Mouse (Mus musculus) limb, embryonic 14.5 days (tissue): ENCODE results near the gene Agtpbp1. TPM values are rescaled to one million over a fixed set of nuclear protein-coding genes. Genes with fewer than 3 reads are reported as not detected.
A peak's percentile ranks its signal among the peaks of the same experiment; 100 is the strongest.

Source experiments
- ATAC-seq: fragments of 200-750 bp; cut with Nextera tagmentation; 2 replicates; pipeline ENCODE4 v1.8.0; 2017; ENCODE audit warnings: low read depth, moderate number of reproducible peaks, moderate TSS enrichment; ENCODE audit not compliant: low FRiP score
- DNase-seq: peaks from one replicate; pipeline ENCODE4 v3.0.0-alpha.2; 2015; ENCODE audit warnings: low spot score
- H3K27ac ChIP-seq: fragments of 300-500 bp; sonication (generic); replicated peaks from 2 replicates; pipeline ENCODE4 v1.5.1; 2014; ENCODE audit warnings: low read depth, mild to moderate bottlenecking, low read length, moderate library complexity, mixed read lengths
- H3K27me3 ChIP-seq: fragments of 300-500 bp; sonication (generic); 2 replicates; pipeline ENCODE4 v1.6.1; 2014; ENCODE audit warnings: low read length, mixed read lengths; ENCODE audit not compliant: control insufficient read depth, insufficient read depth
- H3K36me3 ChIP-seq: fragments of 300-500 bp; sonication (generic); 2 replicates; pipeline ENCODE4 v1.6.1; 2014; ENCODE audit warnings: mild to moderate bottlenecking, low read length, moderate library complexity, mixed read lengths; ENCODE audit not compliant: control insufficient read depth, insufficient read depth
- H3K4me1 ChIP-seq: fragments of 300-500 bp; sonication (generic); 2 replicates; pipeline ENCODE4 v1.6.1; 2014; ENCODE audit warnings: antibody characterized with exemption, low read length, mixed read lengths; ENCODE audit not compliant: control insufficient read depth, insufficient read depth
- H3K4me2 ChIP-seq: fragments of 300-500 bp; sonication (generic); replicated peaks from 2 replicates; pipeline ENCODE4 v1.6.1; 2014; ENCODE audit warnings: low read depth, mild to moderate bottlenecking, low read length, moderate library complexity; ENCODE audit not compliant: severe bottlenecking
- H3K4me3 ChIP-seq: fragments of 300-500 bp; sonication (generic); replicated peaks from 2 replicates; pipeline ENCODE4 v1.5.1; 2014; ENCODE audit warnings: low read length
- H3K9ac ChIP-seq: fragments of 300-500 bp; sonication (generic); 2 replicates; pipeline ENCODE4 v1.6.1; 2014; ENCODE audit warnings: mild to moderate bottlenecking, low read depth, low read length, moderate library complexity; ENCODE audit not compliant: severe bottlenecking
- H3K9me3 ChIP-seq: fragments of 300-500 bp; sonication (generic); 2 replicates; pipeline ENCODE4 v1.6.1; 2016; ENCODE audit warnings: low read length; ENCODE audit not compliant: control insufficient read depth
- POLR2A ChIP-seq: fragments of 200-500 bp; IDR thresholded peaks from 2 replicates; pipeline ENCODE4 v1.8.0; 2012; ENCODE audit warnings: inconsistent platforms, mild to moderate bottlenecking, moderate library complexity, borderline replicate concordance; ENCODE audit not compliant: insufficient read depth, insufficient read length; ENCODE audit errors: extremely low read depth
- WGBS: fragments of 180-500 bp; shearing (Covaris S2); extraction: QIAGEN DNeasy Blood & Tissue Kit; methylation state at CpG from one replicate; pipeline ENCODE4 v1.1.7; 2014; 5-methylcytosine and 5-hydroxymethylcytosine counted together
- polyA plus RNA-seq, 2 experiments: library from polyadenylated mRNA; depleted of rRNA in 1 of 2; stranded (reverse) in 1 of 2; unstranded in 1 of 2; fragments of >200 nt; fragmentation: Nextera tagmentation in 1 of 2; extraction: Ambion mirVana in 1 of 2; gene quantifications; 2 replicates each; pipeline versions ENCODE4 v1.2.1 to v1.2.3; 2012 to 2014

Gene Agtpbp1
- polyA plus RNA-seq, 2 experiments: 13.9 to 16.5 TPM

DNA sequence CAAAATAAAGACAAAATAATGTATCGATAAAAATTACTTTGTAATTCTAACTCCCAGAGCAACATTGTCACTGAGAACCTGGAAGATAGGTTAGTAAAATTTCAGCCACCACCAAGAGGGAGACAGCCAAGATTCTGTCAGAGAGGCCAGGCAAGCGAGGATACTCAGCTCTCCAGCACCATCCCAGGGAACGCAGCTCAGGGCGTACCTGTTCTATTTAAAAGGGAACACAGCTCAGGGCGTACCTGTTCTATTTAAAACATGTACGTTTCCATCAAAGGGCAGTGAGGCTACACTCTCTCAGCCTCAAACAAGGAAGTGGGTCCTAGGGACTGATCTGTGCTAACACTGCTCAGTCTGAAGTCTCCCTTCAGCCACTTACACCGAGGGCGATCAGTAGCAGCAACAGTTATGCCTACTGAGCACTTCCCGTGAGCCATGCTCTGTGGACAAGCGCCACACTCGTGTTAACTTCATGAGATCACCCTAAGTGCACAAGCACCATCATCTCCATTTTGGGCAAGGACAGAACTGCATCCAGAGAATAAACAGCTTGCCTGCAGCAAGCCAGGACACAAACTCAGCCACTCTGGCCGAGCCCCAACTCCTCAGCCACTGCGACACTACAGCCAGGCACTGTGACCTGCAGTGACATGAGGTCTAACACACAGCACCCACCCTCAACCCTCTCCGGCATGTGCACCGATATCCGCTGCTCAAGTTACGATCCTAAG is 30.1 kb downstream of the Agtpbp1 start:
- H3K36me3 ChIP-seq: no peaks in the 10 kb centered on the region
- no peak for DNase-seq
- H3K27me3 ChIP-seq: no peaks in the 10 kb centered on the region
- no peak overlapping the region for H3K4me3 ChIP-seq
- H3K9ac ChIP-seq: no peak overlapping the region
- WGBS: 72% methylated on average over 17 of the region's 17 CpGs
- no peak for ATAC-seq
- no peaks in the 10 kb centered on the region for H3K9me3 ChIP-seq
- no peak overlapping the region for H3K27ac ChIP-seq
- no peak for TF ChIP-seq POLR2A
- H3K4me1 ChIP-seq: peaks cover 6% of the 10 kb centered on the region
- no peak overlapping the region for H3K4me2 ChIP-seq

- 78% methylated on average over 2 of the region's 2 CpGs for WGBS
- no peak for DNase-seq
- Histone ChIP-seq H3K36me3 (no peaks in the 10 kb centered on the region), H3K9me3 (no peaks in the 10 kb centered on the region), H3K4me3 (no peak overlapping the region), H3K9ac (no peak overlapping the region), H3K27ac (no peak overlapping the region), H3K4me2 (no peak overlapping the region), H3K27me3 (no peaks in the 10 kb centered on the region), H3K4me1 (peaks cover 6% of the 10 kb centered on the region)
- no peak for TF ChIP-seq POLR2A
- no peak for ATAC-seq
These were observed 32.3 kb downstream of the Agtpbp1 start for GRCm38 (mm10) chr13:59552751-59553150.

GRCm38 (mm10) chr13:59552286-59552685 is 32.7 kb downstream of the Agtpbp1 start:
- H3K9ac ChIP-seq: no peak overlapping the region
- H3K36me3 ChIP-seq: no peaks in the 10 kb centered on the region
- H3K4me1 ChIP-seq: peaks cover 6% of the 10 kb centered on the region
- H3K4me3 ChIP-seq: no peak overlapping the region
- H3K27me3 ChIP-seq: no peaks in the 10 kb centered on the region
- H3K9me3 ChIP-seq: no peaks in the 10 kb centered on the region
- H3K4me2 ChIP-seq: no peak overlapping the region
- TF ChIP-seq POLR2A: no peak
- DNase-seq (no peak), ATAC-seq (no peak)
- no peak overlapping the region for H3K27ac ChIP-seq
- WGBS: 82% methylated on average over 5 of the region's 5 CpGs

DNA sequence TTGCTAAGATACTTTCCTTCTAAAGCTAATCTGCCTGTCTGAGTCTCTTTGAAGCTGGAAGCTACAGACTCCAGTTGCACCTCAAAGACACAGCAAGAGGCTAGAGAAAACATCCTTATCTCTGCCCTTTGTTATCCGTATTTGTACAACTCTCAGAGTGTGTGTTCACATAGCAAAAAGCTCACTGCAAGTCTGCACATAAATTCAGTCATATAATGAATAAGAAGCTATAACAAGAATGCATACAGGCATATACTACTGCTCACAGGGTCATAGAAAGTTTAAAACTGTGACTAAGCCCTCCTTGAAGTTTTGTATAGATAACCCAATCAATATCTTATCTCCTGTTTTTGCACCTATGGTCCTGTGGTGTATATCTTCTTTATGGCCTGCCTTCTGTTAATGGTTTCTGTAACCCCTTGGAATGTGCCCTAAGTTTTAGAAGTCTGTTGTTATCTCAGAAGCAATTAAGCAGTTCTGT is 35.7 kb downstream of the Agtpbp1 start:
- Histone ChIP-seq H3K36me3 (no peaks in the 10 kb centered on the region), H3K4me1 (peaks cover 9% of the 10 kb centered on the region), H3K4me3 (no peak overlapping the region), H3K9ac (no peak overlapping the region), H3K27ac (no peak overlapping the region), H3K9me3 (no peaks in the 10 kb centered on the region), H3K4me2 (no peak overlapping the region), H3K27me3 (no peaks in the 10 kb centered on the region)
- no peak for DNase-seq
- no peak for ATAC-seq
- WGBS: 20% methylated on average over 1 of the region's 1 CpGs
- TF ChIP-seq POLR2A: no peak

GRCm38 (mm10) chr13:59547716-59548115 is 37.3 kb downstream of the Agtpbp1 start:
- no peaks in the 10 kb centered on the region for H3K9me3 ChIP-seq
- H3K9ac ChIP-seq: no peak overlapping the region
- H3K27me3 ChIP-seq: no peaks in the 10 kb centered on the region
- no peak overlapping the region for H3K4me3 ChIP-seq
- TF ChIP-seq POLR2A: no peak
- DNase-seq: peak; percentile 20
- no peak for ATAC-seq
- no peak overlapping the region for H3K4me2 ChIP-seq
- peaks cover 9% of the 10 kb centered on the region for H3K4me1 ChIP-seq
- H3K27ac ChIP-seq: no peak overlapping the region
- no peaks in the 10 kb centered on the region for H3K36me3 ChIP-seq
- 64% methylated on average over 4 of the region's 4 CpGs for WGBS
